Mouse (Mus musculus) adrenal gland, postnatal 4 days (tissue): ENCODE data around the gene Crhr2. TPM values are rescaled to one million over a fixed set of nuclear protein-coding genes. Genes with fewer than 3 reads are reported as not detected.

Source experiments
- DNase-seq, 2 experiments: peaks; one replicate each; pipeline ENCODE4 v3.0.0; 2021 to 2022; ENCODE audit warnings: low spot score in 2 of 2, mixed read lengths in 2 of 2
- total RNA-seq, 2 experiments: library from RNA; stranded (reverse); gene quantifications; 2 replicates each; pipeline ENCODE4 v1.2.3; 2021

Gene Crhr2
- total RNA-seq, 2 experiments from 2014 or later, result 0.25 TPM; not detected in 1

DNA sequence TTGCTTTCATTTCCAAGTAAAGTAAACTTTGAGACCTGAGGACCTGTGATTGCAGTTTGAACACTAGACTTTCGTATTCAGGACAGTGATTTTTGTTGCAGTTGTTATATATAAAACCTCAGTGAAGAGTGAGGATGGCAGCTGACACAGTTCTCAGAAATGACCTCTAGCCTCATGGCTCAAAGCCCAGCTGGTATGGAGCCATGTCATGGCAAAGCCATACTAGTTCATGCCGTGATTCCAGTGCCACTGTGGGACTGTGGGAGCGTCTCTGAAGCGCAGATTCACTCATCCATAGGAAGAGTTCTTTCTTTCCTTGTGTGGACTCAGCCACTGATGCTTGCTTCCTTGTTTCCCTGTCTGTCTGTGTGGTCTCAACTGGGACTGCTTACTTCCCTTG lies 78.3 kb downstream of the Crhr2 start:
- DNase-seq, result no peak

GRCm38 (mm10) chr6:55049186-55049585 lies 83.6 kb downstream of the Crhr2 start:
- DNase-seq, result no peak

- no peak for DNase-seq
Measured at GRCm38 (mm10) chr6:55045326-55045725, 87.5 kb downstream of the Crhr2 start.

DNA sequence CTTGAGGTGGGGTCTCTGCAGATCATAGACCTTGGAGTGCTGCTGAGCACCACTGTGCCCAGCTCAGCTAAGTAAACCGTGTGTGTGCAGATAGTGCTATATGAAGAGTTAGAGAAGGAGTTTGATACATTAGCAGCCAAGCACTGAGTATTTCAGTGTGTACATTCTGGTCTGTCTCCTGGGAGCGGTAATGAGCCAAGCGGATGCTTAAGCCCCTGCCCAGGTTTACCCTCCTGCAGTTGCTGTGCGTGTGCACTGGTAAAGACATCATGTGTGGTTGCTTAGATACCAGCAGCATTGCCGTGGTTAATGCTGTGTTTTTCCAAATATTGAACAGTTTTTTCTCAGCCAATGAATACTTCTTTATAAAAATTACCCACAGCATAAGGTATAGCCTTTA lies 88.3 kb downstream of the Crhr2 start:
- DNase-seq, result no peak

- DNase-seq, result no peak
Measured at GRCm38 (mm10) chr6:55043206-55043605, 89.6 kb downstream of the Crhr2 start.

Other genes starting within 250 kb of the Crhr2 start
- gene Nod1, start 160.4 kb downstream of the Crhr2 start, total RNA-seq, result 1 to 10 TPM; 9.1 to 9.8 TPM
- 10 to 100 TPM in 1 of 2 experiments, 1 to 10 TPM in 1; 7.1 to 13.2 TPM for gene Ggct, start 140.1 kb downstream of the Crhr2 start, total RNA-seq
- gene Gars, start 95.0 kb downstream of the Crhr2 start, total RNA-seq, result 100 to 1,000 TPM; 101 to 109 TPM
- 1 to 10 TPM in 1 of 2 experiments, under 1 TPM in 1; 0.28 to 2.5 TPM for gene Inmt, start 42.0 kb upstream of the Crhr2 start, total RNA-seq
- gene Mindy4, start 70.4 kb upstream of the Crhr2 start, total RNA-seq, result 1 to 10 TPM; 9.7 to 9.9 TPM
- 10 to 100 TPM; 71.4 to 78.1 TPM for gene Aqp1, start 203.4 kb upstream of the Crhr2 start, total RNA-seq
- gene Ghrhr, start 243.3 kb upstream of the Crhr2 start, total RNA-seq, result not detected